Comparison of ENCODE assay signal across 22 mouse cellular contexts in genomic region chr16:77318150-77318549, GRCm38 (mm10).
"Had no signal": no experiment of that assay in that cellular context is flagged by ENCODE, and none has a peak within 500 bp of the region (broad histone marks: within the 10 kb centered on the region; RNA-seq: fewer than 3 reads in every experiment).

No protein-coding gene starts in this region.

- H3K9ac ChIP-seq: limb, embryonic 12.5 days; limb, embryonic 15.5 days; liver, embryonic 14.5 days; liver, postnatal 0 days; lung, embryonic 14.5 days; midbrain, embryonic 13.5 days; neural tube, embryonic 13.5 days had no signal

- DNase-seq: kidney, adult 9 months; kidney, postnatal 14 days; kidney, postnatal 4 days; left cerebral cortex, postnatal 4 days; liver, postnatal 0 days; lung, embryonic 14.5 days; lung, postnatal 36 days; thymus, adult 2 months; thymus, postnatal 14 days; thymus, postnatal 4 days had no signal

- H3K4me2 ChIP-seq: limb, embryonic 12.5 days; limb, embryonic 15.5 days; liver, embryonic 11.5 days; lung, embryonic 14.5 days; midbrain, embryonic 13.5 days; neural tube, embryonic 13.5 days had no signal

- H3K4me3 ChIP-seq: limb, embryonic 12.5 days; limb, embryonic 15.5 days; megakaryocyte, embryonic 14.5 days; midbrain, embryonic 10.5 days; midbrain, embryonic 13.5 days; myocyte; neural tube, embryonic 13.5 days had no signal

- H3K4me1 ChIP-seq: limb, embryonic 15.5 days; megakaryocyte, embryonic 14.5 days had no signal

- H3K36me3 ChIP-seq: limb, embryonic 12.5 days; limb, embryonic 15.5 days; midbrain, embryonic 10.5 days had no signal

- H3K27ac ChIP-seq: limb, embryonic 12.5 days; limb, embryonic 15.5 days; liver, embryonic 14.5 days; midbrain, embryonic 10.5 days; midbrain, embryonic 13.5 days; neural tube, embryonic 13.5 days; stomach, postnatal 0 days had no signal

- ATAC-seq: liver, postnatal 0 days; lung, postnatal 0 days; midbrain, embryonic 13.5 days; midbrain, embryonic 16.5 days had no signal

- H3K27me3 ChIP-seq: limb, embryonic 12.5 days; limb, embryonic 15.5 days; megakaryocyte, embryonic 14.5 days; midbrain, embryonic 13.5 days; neural tube, embryonic 13.5 days had no signal

- H3K9me3 ChIP-seq: limb, embryonic 12.5 days; limb, embryonic 15.5 days; megakaryocyte, embryonic 14.5 days; midbrain, embryonic 10.5 days; midbrain, embryonic 13.5 days; neural tube, embryonic 13.5 days had no signal
